Mouse (Mus musculus): ENCODE measurements around the gene Ugt1a8. TPM values are rescaled to one million over a fixed set of nuclear protein-coding genes. Genes with fewer than 3 reads are reported as not detected.

Ugt1a8 gene
- polyA plus RNA-seq, 1 experiment from 2014 or later: not detected

DNA sequence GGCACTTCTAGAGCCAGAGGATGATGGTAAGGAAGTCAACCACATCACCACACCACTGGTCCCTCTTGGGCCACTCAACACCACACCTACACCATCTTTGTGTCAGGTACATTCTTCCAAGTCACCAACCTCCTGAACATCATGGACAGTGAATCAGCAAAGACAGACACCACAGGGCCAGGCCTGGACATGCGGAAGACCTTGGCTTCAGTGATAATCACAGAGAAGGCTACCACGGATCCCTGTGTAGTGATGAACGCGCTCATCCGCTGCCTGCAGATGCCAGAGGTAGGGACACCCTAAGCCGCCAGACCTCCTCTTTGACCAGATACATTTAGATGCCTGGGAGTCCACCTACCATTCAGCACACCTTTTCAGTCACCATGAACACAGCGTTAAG, 140.5 kb downstream of the Ugt1a8 start:
- H3K27me3 ChIP-seq (replicated peaks; ENCODE audit: control insufficient read depth, insufficient read depth, low read length): no peaks in the 10 kb centered on the region
- no peak overlapping the region for H3K9ac ChIP-seq (ENCODE audit: low read depth, low read length)
- WGBS: 70% methylated on average over 7 of the region's 7 CpGs
- H3K9me3 ChIP-seq (ENCODE audit: control insufficient read depth, low read length): peaks cover 77% of the 10 kb centered on the region
- no peak for ATAC-seq
- H3K36me3 ChIP-seq (ENCODE audit: control insufficient read depth, insufficient read depth, low read length): no peaks in the 10 kb centered on the region
- no peaks in the 10 kb centered on the region for H3K4me1 ChIP-seq (ENCODE audit: control insufficient read depth, insufficient read depth, low read depth, low read length)
- H3K4me3 ChIP-seq (ENCODE audit: low read length): no peak overlapping the region
- H3K4me2 ChIP-seq (ENCODE audit: low read length): no peak overlapping the region
- no peak overlapping the region for H3K27ac ChIP-seq (ENCODE audit: low read depth, low read length)

DNA sequence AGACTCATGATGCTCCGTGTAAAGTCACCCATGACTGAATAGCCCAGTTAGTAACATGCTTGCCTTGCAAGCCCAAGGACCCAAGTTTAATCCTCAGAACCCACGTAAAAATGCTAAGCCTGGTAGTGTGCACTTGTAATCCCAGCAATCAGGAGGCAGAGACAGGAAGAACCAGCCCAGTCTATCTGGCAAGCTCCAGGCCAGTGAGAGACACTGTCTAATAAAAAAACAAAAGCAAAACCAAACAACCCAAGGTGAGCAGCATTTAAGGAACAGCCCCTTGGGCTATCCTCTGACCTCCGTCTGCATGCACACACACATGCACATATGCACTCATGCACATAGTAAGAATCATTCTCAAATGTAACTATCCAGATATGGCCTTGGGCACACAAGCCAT, 142.0 kb downstream of the Ugt1a8 start:
- Histone ChIP-seq H3K4me2 (ENCODE audit: low read length) (no peak overlapping the region), H3K4me3 (ENCODE audit: low read length) (no peak overlapping the region), H3K27ac (ENCODE audit: low read depth, low read length) (no peak overlapping the region), H3K9me3 (ENCODE audit: control insufficient read depth, low read length) (peaks cover 92% of the 10 kb centered on the region), H3K9ac (ENCODE audit: low read depth, low read length) (no peak overlapping the region), H3K36me3 (ENCODE audit: control insufficient read depth, insufficient read depth, low read length) (no peaks in the 10 kb centered on the region), H3K27me3 (replicated peaks; ENCODE audit: control insufficient read depth, insufficient read depth, low read length) (no peaks in the 10 kb centered on the region), H3K4me1 (ENCODE audit: control insufficient read depth, insufficient read depth, low read depth, low read length) (no peaks in the 10 kb centered on the region)
- WGBS: 83% methylated on average over 3 of the region's 3 CpGs
- ATAC-seq: no peak

DNA sequence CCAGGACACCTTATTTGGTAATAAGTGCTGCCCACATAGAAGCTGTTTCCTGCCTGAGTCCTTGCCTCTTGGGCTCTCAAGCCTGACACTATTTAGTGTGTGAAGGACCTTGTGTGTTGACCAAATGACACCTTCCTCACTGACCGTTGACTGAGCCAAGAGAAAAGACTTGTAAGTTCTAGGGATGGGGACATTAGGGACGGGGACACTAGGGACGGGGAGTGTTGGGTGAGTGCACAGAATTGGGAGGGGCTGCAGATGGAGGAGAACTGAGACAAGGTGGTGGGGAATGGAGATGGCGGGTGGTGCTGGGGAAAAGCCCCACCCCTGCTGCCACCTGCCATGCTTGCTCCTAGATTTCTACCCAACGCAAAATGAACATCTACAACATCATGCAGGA, 142.4 kb downstream of the Ugt1a8 start:
- H3K27me3 ChIP-seq (replicated peaks; ENCODE audit: control insufficient read depth, insufficient read depth, low read length): no peaks in the 10 kb centered on the region
- ATAC-seq: no peak
- no peaks in the 10 kb centered on the region for H3K4me1 ChIP-seq (ENCODE audit: control insufficient read depth, insufficient read depth, low read depth, low read length)
- H3K4me3 ChIP-seq (ENCODE audit: low read length): no peak overlapping the region
- no peaks in the 10 kb centered on the region for H3K36me3 ChIP-seq (ENCODE audit: control insufficient read depth, insufficient read depth, low read length)
- 84% methylated on average over 5 of the region's 5 CpGs for WGBS
- peaks cover 96% of the 10 kb centered on the region for H3K9me3 ChIP-seq (ENCODE audit: control insufficient read depth, low read length)
- H3K4me2 ChIP-seq (ENCODE audit: low read length): no peak overlapping the region
- H3K27ac ChIP-seq (ENCODE audit: low read depth, low read length): no peak overlapping the region
- H3K9ac ChIP-seq (ENCODE audit: low read depth, low read length): no peak overlapping the region

DNA sequence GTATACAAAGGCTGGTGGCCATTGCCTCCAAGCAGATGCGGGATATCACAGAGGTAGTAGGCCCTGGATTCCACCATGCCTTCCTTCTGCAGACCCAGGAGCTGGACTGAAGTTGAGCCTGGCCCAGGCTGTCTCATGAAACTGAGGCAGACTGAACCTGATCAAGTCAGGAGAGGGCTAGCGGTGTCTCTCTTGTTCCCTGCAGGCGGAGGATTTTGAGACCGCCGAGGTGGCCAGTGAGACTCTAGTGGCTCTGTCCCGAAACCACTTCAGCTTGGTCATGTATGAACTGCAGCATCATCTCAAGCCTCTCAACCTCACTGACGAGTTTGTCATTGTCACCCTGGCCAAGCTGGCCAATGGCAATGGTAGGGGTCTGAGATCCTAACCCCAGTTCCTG, 142.8 kb downstream of the Ugt1a8 start:
- H3K36me3 ChIP-seq (ENCODE audit: control insufficient read depth, insufficient read depth, low read length): no peaks in the 10 kb centered on the region
- H3K4me1 ChIP-seq (ENCODE audit: control insufficient read depth, insufficient read depth, low read depth, low read length): no peaks in the 10 kb centered on the region
- H3K4me3 ChIP-seq (ENCODE audit: low read length): no peak overlapping the region
- H3K9ac ChIP-seq (ENCODE audit: low read depth, low read length): no peak overlapping the region
- H3K9me3 ChIP-seq (ENCODE audit: control insufficient read depth, low read length): peaks cover 98% of the 10 kb centered on the region
- ATAC-seq: no peak
- no peaks in the 10 kb centered on the region for H3K27me3 ChIP-seq (replicated peaks; ENCODE audit: control insufficient read depth, insufficient read depth, low read length)
- no peak overlapping the region for H3K27ac ChIP-seq (ENCODE audit: low read depth, low read length)
- H3K4me2 ChIP-seq (ENCODE audit: low read length): no peak overlapping the region
- 78% methylated on average over 7 of the region's 7 CpGs for WGBS

DNA sequence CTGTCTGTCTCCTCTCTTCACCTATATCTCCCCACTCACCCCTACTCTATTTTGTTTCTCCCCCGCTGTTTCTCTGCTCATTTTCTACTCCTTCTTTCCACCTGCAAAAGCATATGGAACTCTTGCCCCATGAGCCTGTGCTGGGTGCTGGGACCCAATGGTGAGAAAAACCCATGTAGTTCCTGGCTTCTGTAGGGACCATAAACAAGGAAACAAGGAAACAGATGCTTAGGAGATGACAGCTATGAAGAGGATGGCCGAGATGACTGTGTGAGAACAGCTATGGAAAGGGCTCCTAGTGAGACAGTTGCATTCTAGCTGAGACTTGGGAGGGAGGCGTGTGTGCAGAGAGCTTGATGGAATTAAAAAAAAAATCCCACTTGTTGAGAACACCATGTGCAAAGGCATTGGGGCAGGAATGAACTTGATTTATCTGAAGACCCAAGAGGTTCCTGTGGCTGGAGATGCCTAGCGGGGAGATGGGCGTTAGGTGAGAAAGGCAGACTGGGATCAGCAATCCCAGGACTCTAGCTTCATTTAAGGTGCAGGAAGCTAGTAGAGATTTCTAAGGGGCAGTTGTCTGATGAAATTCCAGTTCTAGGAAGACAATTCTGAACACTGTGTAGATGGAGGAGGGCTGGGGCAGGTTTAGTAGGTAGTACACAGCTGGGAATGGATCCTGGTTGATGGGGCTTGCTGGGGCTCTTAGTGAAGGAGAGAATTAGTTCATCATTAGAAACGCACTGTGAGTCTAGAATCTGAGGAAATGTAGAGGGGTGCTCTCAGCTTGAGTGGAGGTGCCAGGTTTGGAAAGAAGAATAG, 143.6 kb downstream of the Ugt1a8 start:
- Histone ChIP-seq H3K27ac (ENCODE audit: low read depth, low read length) (no peak overlapping the region), H3K4me2 (ENCODE audit: low read length) (no peak overlapping the region), H3K9me3 (ENCODE audit: control insufficient read depth, low read length) (peaks cover 98% of the 10 kb centered on the region), H3K9ac (ENCODE audit: low read depth, low read length) (no peak overlapping the region), H3K4me1 (ENCODE audit: control insufficient read depth, insufficient read depth, low read depth, low read length) (no peaks in the 10 kb centered on the region), H3K4me3 (ENCODE audit: low read length) (no peak overlapping the region), H3K27me3 (replicated peaks; ENCODE audit: control insufficient read depth, insufficient read depth, low read length) (no peaks in the 10 kb centered on the region), H3K36me3 (ENCODE audit: control insufficient read depth, insufficient read depth, low read length) (no peaks in the 10 kb centered on the region)
- ATAC-seq: no peak
- WGBS: 79% methylated on average over 6 of the region's 6 CpGs

DNA sequence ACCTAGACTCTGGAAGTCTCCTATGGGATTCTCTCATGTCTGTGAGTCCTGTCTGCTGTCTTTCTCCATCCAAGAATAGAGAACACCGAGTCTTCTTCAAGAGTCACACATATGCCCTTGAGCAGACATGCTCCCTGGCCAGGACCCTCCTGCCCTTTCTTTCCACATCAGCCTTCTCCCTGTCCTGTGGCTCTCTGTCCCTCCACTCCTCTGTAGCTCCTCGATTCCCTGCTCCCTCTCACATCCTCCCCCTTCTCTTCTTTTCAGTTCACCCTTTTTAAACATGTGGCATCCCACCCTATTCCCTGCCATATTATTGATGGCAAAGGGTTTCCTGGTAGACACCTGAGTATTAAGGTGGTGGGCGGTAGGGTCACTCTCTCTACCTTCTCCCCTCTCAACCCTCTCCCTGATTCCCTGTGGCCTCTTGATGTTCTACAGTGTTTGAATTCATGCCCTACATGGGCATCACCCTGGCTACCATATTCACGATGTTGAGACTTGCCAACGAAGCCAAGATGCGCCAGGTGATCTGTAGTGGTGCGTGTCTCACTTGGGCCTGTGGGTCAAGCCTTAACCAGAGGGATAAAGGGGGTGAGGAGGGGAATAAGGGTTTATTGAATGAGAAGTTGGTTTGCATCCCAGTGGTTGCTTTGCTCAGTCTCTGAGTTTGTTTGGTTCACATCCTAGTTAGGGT, 144.3 kb downstream of the Ugt1a8 start:
- Histone ChIP-seq H3K4me2 (ENCODE audit: low read length) (no peak overlapping the region), H3K9me3 (ENCODE audit: control insufficient read depth, low read length) (peaks cover 96% of the 10 kb centered on the region), H3K36me3 (ENCODE audit: control insufficient read depth, insufficient read depth, low read length) (no peaks in the 10 kb centered on the region), H3K27ac (ENCODE audit: low read depth, low read length) (no peak overlapping the region), H3K4me3 (ENCODE audit: low read length) (no peak overlapping the region), H3K4me1 (ENCODE audit: control insufficient read depth, insufficient read depth, low read depth, low read length) (no peaks in the 10 kb centered on the region), H3K9ac (ENCODE audit: low read depth, low read length) (no peak overlapping the region), H3K27me3 (replicated peaks; ENCODE audit: control insufficient read depth, insufficient read depth, low read length) (no peaks in the 10 kb centered on the region)
- 71% methylated on average over 7 of the region's 7 CpGs for WGBS
- no peak for ATAC-seq

DNA sequence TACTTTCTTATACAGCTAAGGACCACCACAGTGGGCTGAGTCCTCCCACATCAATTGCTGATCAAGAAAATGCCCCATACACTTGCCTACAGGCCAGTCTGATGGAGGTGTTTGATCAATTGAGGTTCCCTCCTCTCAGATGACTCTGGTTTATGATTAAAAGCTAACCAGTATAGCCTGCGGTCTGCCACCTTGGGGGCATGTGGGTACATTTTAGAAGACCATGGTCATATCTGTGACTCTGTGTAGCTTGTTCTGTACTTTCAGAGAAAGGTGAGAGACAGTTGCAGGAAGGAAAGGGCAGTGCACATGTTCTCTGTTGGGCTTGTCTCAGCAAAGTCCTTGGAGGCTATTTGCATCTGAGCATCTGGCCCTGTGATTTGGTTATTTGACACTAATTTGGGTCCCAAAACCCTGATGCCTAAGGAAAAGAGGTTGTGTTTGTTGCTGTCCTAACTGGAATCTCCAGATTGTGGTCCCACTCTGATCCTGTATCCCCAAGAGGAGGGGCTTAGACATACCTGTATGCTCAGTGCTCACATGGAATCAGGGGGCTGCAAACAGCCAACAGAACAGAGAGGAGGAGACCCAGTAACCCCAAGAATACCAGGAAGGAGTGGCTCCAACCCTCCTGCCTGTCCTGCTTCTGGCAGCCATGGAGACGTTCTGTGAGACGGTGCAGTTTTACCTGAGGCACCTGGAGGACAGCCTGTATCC, 145.2 kb downstream of the Ugt1a8 start:
- Histone ChIP-seq H3K9me3 (ENCODE audit: control insufficient read depth, low read length) (peaks cover 97% of the 10 kb centered on the region), H3K4me2 (ENCODE audit: low read length) (no peak overlapping the region), H3K9ac (ENCODE audit: low read depth, low read length) (no peak overlapping the region), H3K36me3 (ENCODE audit: control insufficient read depth, insufficient read depth, low read length) (no peaks in the 10 kb centered on the region), H3K27me3 (replicated peaks; ENCODE audit: control insufficient read depth, insufficient read depth, low read length) (no peaks in the 10 kb centered on the region), H3K4me1 (ENCODE audit: control insufficient read depth, insufficient read depth, low read depth, low read length) (no peaks in the 10 kb centered on the region), H3K4me3 (ENCODE audit: low read length) (no peak overlapping the region), H3K27ac (ENCODE audit: low read depth, low read length) (no peak overlapping the region)
- no peak for ATAC-seq
- 53% methylated on average over 3 of the region's 3 CpGs for WGBS

DNA sequence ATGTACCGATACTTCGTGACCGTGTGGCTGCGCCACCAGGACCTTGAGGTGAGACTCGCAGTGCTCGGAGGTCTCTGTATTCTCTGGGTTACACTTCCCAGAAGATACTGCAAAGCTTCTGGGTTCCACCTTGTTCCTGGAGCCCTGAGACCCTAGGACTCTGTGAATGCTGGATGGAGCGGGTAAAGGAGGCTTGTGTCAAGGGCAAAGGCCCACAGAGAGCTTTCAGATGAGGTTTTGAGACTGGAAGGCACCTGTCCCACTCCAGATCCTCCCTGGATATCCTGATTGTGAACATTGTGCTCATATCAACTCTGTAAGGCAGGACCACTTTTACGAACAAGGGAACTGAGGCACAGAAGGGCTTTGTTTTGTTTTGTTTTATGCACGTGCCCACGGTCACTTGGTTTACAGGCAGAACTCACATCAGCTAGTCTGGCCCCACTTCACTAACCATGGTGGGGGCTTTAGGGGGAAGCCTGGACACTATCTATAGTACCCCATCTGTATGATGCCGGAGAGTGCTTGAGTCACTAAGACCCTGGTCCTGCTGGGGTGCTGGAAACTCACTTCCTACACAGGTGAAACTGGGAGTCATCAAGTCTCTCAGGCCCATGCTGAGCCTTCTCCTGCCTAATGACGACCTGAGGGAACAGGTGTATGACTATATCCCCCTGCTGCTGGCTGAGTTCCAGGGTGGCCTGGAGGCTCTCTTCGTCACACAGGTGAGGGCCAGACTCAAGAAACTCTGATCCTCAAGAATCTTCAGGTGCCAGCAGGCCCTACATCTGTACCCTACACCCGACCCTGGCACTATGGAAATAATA, 146.0 kb downstream of the Ugt1a8 start:
- H3K27me3 ChIP-seq (replicated peaks; ENCODE audit: control insufficient read depth, insufficient read depth, low read length): no peaks in the 10 kb centered on the region
- H3K4me2 ChIP-seq (ENCODE audit: low read length): no peak overlapping the region
- H3K4me1 ChIP-seq (ENCODE audit: control insufficient read depth, insufficient read depth, low read depth, low read length): no peaks in the 10 kb centered on the region
- peaks cover 97% of the 10 kb centered on the region for H3K9me3 ChIP-seq (ENCODE audit: control insufficient read depth, low read length)
- ATAC-seq: no peak
- H3K9ac ChIP-seq (ENCODE audit: low read depth, low read length): no peak overlapping the region
- H3K27ac ChIP-seq (ENCODE audit: low read depth, low read length): no peak overlapping the region
- H3K36me3 ChIP-seq (ENCODE audit: control insufficient read depth, insufficient read depth, low read length): no peaks in the 10 kb centered on the region
- WGBS: 70% methylated on average over 14 of the region's 14 CpGs
- H3K4me3 ChIP-seq (ENCODE audit: low read length): no peak overlapping the region

Measured in hindbrain, embryonic 16.5 days (tissue).